Mouse (Mus musculus) lung, adult 2 months (tissue): ENCODE measurements around the gene Bysl.

Experiments
- CTCF ChIP-seq: fragments of 200-500 bp; IDR thresholded peaks from 2 replicates; pipeline ENCODE4 v1.5.1; 2011; ENCODE audit warnings: mild to moderate bottlenecking, low read length, control low read depth; ENCODE audit not compliant: insufficient read depth
- POLR2A ChIP-seq: fragments of 200-500 bp; IDR thresholded peaks from 2 replicates; pipeline ENCODE4 v1.6.1; 2011; ENCODE audit warnings: low read depth, mild to moderate bottlenecking, control low read depth, low read length, borderline replicate concordance; ENCODE audit errors: extremely low read depth

DNA sequence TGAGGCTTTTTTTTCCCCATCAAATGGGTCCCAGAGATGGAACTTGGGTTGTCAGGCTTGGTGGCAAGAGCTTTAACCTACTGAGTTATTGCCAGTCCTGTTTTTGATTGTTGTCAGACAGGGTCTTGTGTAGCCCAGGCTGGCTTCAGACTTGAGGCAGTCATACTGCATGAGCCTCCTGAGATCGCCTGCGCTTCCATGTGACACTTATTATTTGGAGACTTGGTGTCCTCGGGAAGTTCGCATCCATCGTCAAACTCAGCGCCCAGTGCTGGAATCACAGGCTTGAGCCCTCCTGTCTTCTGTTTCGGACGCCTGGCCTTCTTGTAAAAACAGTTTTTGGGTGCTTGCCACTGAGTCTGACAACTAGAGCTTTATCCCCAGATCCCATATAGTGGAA lies 4.8 kb upstream of the Bysl start:
- no peak for TF ChIP-seq POLR2A
- no peak for TF ChIP-seq CTCF
